Mouse (Mus musculus): ENCODE results near the gene Agbl4.
A peak's percentile ranks its signal among the peaks of the same experiment; 100 is the strongest.

DNA sequence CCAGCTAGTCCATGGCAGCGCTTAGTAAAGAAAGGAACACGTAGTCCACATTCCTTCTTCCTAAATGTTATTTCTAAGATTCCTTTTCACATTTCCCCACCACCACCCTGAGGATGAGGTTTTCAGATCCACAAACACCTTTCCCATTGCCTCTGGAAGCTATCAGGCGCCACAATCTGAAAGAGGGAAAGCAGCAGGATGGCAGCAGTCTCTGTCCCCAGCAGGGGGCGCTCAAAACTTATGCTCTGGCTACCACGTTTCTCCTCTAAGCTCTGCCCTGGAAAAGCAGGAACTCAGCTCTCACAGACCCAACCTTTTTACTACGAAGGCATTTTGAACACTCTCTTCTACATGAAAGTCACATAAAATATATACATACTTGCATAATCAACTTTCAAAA lies 1290.2 kb downstream of the Agbl4 start:
- TF ChIP-seq RCOR1 (IDR thresholded peaks at IDR 0.05; ENCODE audit: low read depth, low read length) (no peak), POLR2A (IDR thresholded peaks at IDR 0.05; ENCODE audit: control insufficient read depth in 1 of 2, insufficient read depth in 1 of 2, low read depth in 1 of 2, low read length in 2 of 2, poor library complexity in 1 of 2) (no peak), GATA1 (IDR thresholded peaks at IDR 0.05; ENCODE audit: low read depth, low read length) (no peak), EP300 (IDR thresholded peaks at IDR 0.05; ENCODE audit: low read depth in 1 of 2, low read length in 2 of 2) (no peak), TAL1 (IDR thresholded peaks at IDR 0.05; ENCODE audit: low read length) (no peak), CTCF (IDR thresholded peaks at IDR 0.05 in 2 of 3, conservative IDR thresholded peaks at IDR 0.05 in 1 of 3; ENCODE audit: control insufficient read depth in 1 of 3, insufficient read depth in 1 of 3, low read depth in 2 of 3, low read length in 3 of 3, poor library complexity in 1 of 3, severe bottlenecking in 1 of 3) (peak; percentile 44 to 70 (median 52)), ELF1 (IDR thresholded peaks at IDR 0.05; ENCODE audit: low read depth, low read length) (no peak), ZC3H11A (IDR thresholded peaks at IDR 0.05; ENCODE audit: low read depth, low read length) (no peak), BHLHE40 (IDR thresholded peaks at IDR 0.05; ENCODE audit: borderline replicate concordance, low read depth, low read length) (no peak), POLR2AphosphoS2 (IDR thresholded peaks at IDR 0.05; ENCODE audit: low read length) (no peak)
